Mouse (Mus musculus) cerebellum, adult 2 months (tissue): ENCODE data around the gene Fndc8. TPM values are rescaled to one million over a fixed set of nuclear protein-coding genes. Genes with fewer than 3 reads are reported as not detected.
"Not testable (repeated sequence)": the region's sequence is repeated elsewhere in the genome, so short reads cannot be mapped to it uniquely, and the experiment has no call there.

Experiments used
- DNase-seq, 2 experiments: peaks; one replicate each; pipeline ENCODE4 v3.0.0; 2021
- H3K27ac ChIP-seq: fragments of 200-500 bp; 2 replicates; pipeline ENCODE4 v1.5.1; 2012; ENCODE audit warnings: low read length, control low read depth, inconsistent platforms; ENCODE audit not compliant: insufficient read depth
- H3K27me3 ChIP-seq: fragments of 200-500 bp; 2 replicates; pipeline ENCODE4 v1.6.1; 2012; ENCODE audit warnings: inconsistent platforms, mild to moderate bottlenecking, low read length, moderate library complexity; ENCODE audit not compliant: control insufficient read depth, insufficient read depth
- H3K4me1 ChIP-seq: fragments of 200-500 bp; 2 replicates; pipeline ENCODE4 v1.6.1; 2011; ENCODE audit warnings: low read length; ENCODE audit not compliant: control insufficient read depth, insufficient read depth
- H3K4me3 ChIP-seq: fragments of 200-500 bp; replicated peaks from 2 replicates; pipeline ENCODE3; 2011; ENCODE audit warnings: mild to moderate bottlenecking, low read depth, low read length, control low read depth; ENCODE audit not compliant: insufficient read depth
- CTCF ChIP-seq: fragments of 200-500 bp; IDR thresholded peaks from 2 replicates; pipeline ENCODE4 v1.5.1; 2011; ENCODE audit warnings: low read depth, mild to moderate bottlenecking, control low read depth, low read length, moderate library complexity, borderline replicate concordance; ENCODE audit not compliant: insufficient read depth
- POLR2A ChIP-seq: fragments of 200-500 bp; IDR thresholded peaks from 2 replicates; pipeline ENCODE4 v1.6.1; 2011; ENCODE audit warnings: low read length, control low read depth, borderline replicate concordance; ENCODE audit not compliant: insufficient read depth
- WGBS: fragments of 180-500 bp; shearing (Covaris S2); methylation state at CpG from one replicate; pipeline ENCODE4 v1.1.7; 2018; 5-methylcytosine and 5-hydroxymethylcytosine counted together
- polyA plus RNA-seq: library from polyadenylated mRNA; depleted of rRNA; stranded (reverse); fragments of >200 nt; gene quantifications from 2 replicates; pipeline ENCODE4 v1.2.3, GENCODE M21; 2012

The Fndc8 gene
- polyA plus RNA-seq, 1 experiment, result not detected

GRCm38 (mm10) chr11:82908608-82908989 is 16.7 kb downstream of the Fndc8 start:
- Histone ChIP-seq H3K4me1 (peaks cover 4% of the 10 kb centered on the region; the same call in 1 of the 2 replicates), H3K27me3 (no peaks in the 10 kb centered on the region), H3K4me3 (no peak overlapping the region), H3K27ac (no peak overlapping the region)
- 56% methylated on average over 10 of the region's 10 CpGs for WGBS
- TF ChIP-seq POLR2A (no peak), CTCF (no peak)
- DNase-seq, result no peak

GRCm38 (mm10) chr11:82910250-82910649 is 18.3 kb downstream of the Fndc8 start, which contains the start of gene Unc45b:
Unc45b (plus strand) TSS chr11:82910550.
- Histone ChIP-seq H3K4me1 (peaks cover 4% of the 10 kb centered on the region; the same call in 1 of the 2 replicates), H3K27me3 (no peaks in the 10 kb centered on the region), H3K4me3 (no peak within 1 kb of the TSS), H3K27ac (no peak within 1 kb of the TSS)
- TF ChIP-seq CTCF (no peak), POLR2A (no peak)
- WGBS, result 83% methylated on average over 4 of the region's 4 CpGs
- DNase-seq, result no peak

- DNase-seq, result no peak
- Histone ChIP-seq H3K4me1 (peaks cover 4% of the 10 kb centered on the region; the same call in 1 of the 2 replicates), H3K27me3 (no peaks in the 10 kb centered on the region), H3K4me3 (no peak overlapping the region), H3K27ac (no peak overlapping the region)
- TF ChIP-seq CTCF (no peak), POLR2A (no peak)
- WGBS, result 70% methylated on average over 11 of the region's 11 CpGs
Measured at GRCm38 (mm10) chr11:82910679-82911389, 18.9 kb downstream of the Fndc8 start.

GRCm38 (mm10) chr11:82914711-82915352 is 22.9 kb downstream of the Fndc8 start:
- Histone ChIP-seq H3K27me3 (no peaks in the 10 kb centered on the region), H3K4me3 (no peak overlapping the region), H3K4me1 (no peaks in the 10 kb centered on the region), H3K27ac (no peak overlapping the region)
- TF ChIP-seq CTCF (peak; percentile 96), POLR2A (no peak)
- WGBS, result 8% methylated on average over 16 of the region's 16 CpGs
- DNase-seq, result peak; percentile 60 to 78

GRCm38 (mm10) chr11:82920768-82921167 is 28.8 kb downstream of the Fndc8 start:
- Histone ChIP-seq H3K27ac (no peak overlapping the region), H3K4me1 (no peaks in the 10 kb centered on the region), H3K4me3 (no peak overlapping the region), H3K27me3 (no peaks in the 10 kb centered on the region)
- 69% methylated on average over 10 of the region's 10 CpGs for WGBS
- no peak for DNase-seq
- TF ChIP-seq POLR2A, result no peak
- no peak for TF ChIP-seq CTCF

- TF ChIP-seq POLR2A, result no peak
- no peak for TF ChIP-seq CTCF
- WGBS, result 69% methylated on average over 4 of the region's 4 CpGs
- Histone ChIP-seq H3K4me3 (no peak overlapping the region), H3K27me3 (no peaks in the 10 kb centered on the region), H3K27ac (no peak overlapping the region), H3K4me1 (no peaks in the 10 kb centered on the region)
- DNase-seq, result no peak
Measured at GRCm38 (mm10) chr11:82921691-82922090, 29.8 kb downstream of the Fndc8 start.

GRCm38 (mm10) chr11:82923910-82924309 is 32.0 kb downstream of the Fndc8 start:
- WGBS, result 72% methylated on average over 6 of the region's 6 CpGs
- H3K4me3 ChIP-seq, H3K27me3 ChIP-seq, H3K4me1 ChIP-seq, DNase-seq, H3K27ac ChIP-seq: not testable (repeated sequence)

- Histone ChIP-seq H3K27me3 (no peaks in the 10 kb centered on the region; the same call in 1 of the 2 replicates), H3K4me1 (peaks cover 5% of the 10 kb centered on the region), H3K27ac (no peak overlapping the region), H3K4me3 (no peak overlapping the region)
- TF ChIP-seq CTCF (no peak), POLR2A (no peak)
- WGBS, result 48% methylated on average over 20 of the region's 20 CpGs
- DNase-seq, result no peak
Measured at GRCm38 (mm10) chr11:82928897-82929632, 37.1 kb downstream of the Fndc8 start.
